Mouse (Mus musculus) spleen, adult 2 months (tissue): ENCODE results near the gene Adgrl3. TPM values are rescaled to one million over a fixed set of nuclear protein-coding genes. Genes with fewer than 3 reads are reported as not detected.

ENCODE experiments used
- DNase-seq, 2 experiments: peaks; one replicate each; pipeline versions ENCODE4 v3.0.0 to v3.0.0-alpha.2; 2012 to 2021; ENCODE audit warnings: low spot score in 2 of 2, low read depth in 1 of 2
- H3K27ac ChIP-seq: fragments of 200-500 bp; 2 replicates; pipeline ENCODE4 v1.5.1; 2012; ENCODE audit warnings: low read length, inconsistent platforms; ENCODE audit not compliant: insufficient read depth
- H3K27me3 ChIP-seq: fragments of 200-500 bp; 2 replicates; pipeline ENCODE4 v1.6.1; 2012; ENCODE audit warnings: mild to moderate bottlenecking, moderate library complexity, low read length, inconsistent platforms; ENCODE audit not compliant: control insufficient read depth, insufficient read depth
- H3K36me3 ChIP-seq: fragments of 200-500 bp; 2 replicates; pipeline ENCODE4 v1.6.1; 2012; ENCODE audit warnings: mild to moderate bottlenecking, low read length, inconsistent platforms; ENCODE audit not compliant: control insufficient read depth, insufficient read depth
- H3K4me1 ChIP-seq: fragments of 200-500 bp; 2 replicates; pipeline ENCODE4 v1.6.1; 2011; ENCODE audit warnings: inconsistent platforms; ENCODE audit not compliant: control insufficient read depth, insufficient read depth, insufficient read length
- H3K4me3 ChIP-seq: fragments of 200-500 bp; 2 replicates; pipeline ENCODE4 v1.5.1; 2011; ENCODE audit warnings: mild to moderate bottlenecking, inconsistent platforms; ENCODE audit not compliant: insufficient read depth, insufficient read length; ENCODE audit errors: extremely low read depth
- CTCF ChIP-seq: fragments of 200-500 bp; IDR thresholded peaks from 2 replicates; pipeline ENCODE4 v1.5.1; 2011; ENCODE audit warnings: mild to moderate bottlenecking, inconsistent platforms; ENCODE audit not compliant: insufficient read depth, insufficient read length, insufficient replicate concordance; ENCODE audit errors: extremely low read depth
- POLR2A ChIP-seq: fragments of 200-500 bp; IDR thresholded peaks from 2 replicates; pipeline ENCODE4 v1.6.1; 2011; ENCODE audit warnings: low read depth, low read length, inconsistent platforms
- WGBS: fragments of 180-500 bp; shearing (Covaris S2); methylation state at CpG from one replicate; pipeline ENCODE4 v1.1.7; 2018; 5-methylcytosine and 5-hydroxymethylcytosine counted together
- polyA plus RNA-seq: library from polyadenylated mRNA; depleted of rRNA; stranded (reverse); fragments of >200 nt; gene quantifications from 2 replicates; pipeline ENCODE4 v1.2.3, GENCODE M21; 2012

The Adgrl3 gene
- polyA plus RNA-seq, 1 experiment = 2.5 TPM

GRCm38 (mm10) chr5:81591481-81591880 lies 571.5 kb downstream of the Adgrl3 start:
- Histone ChIP-seq H3K4me3 (no peak overlapping the region), H3K4me1 (no peaks in the 10 kb centered on the region), H3K36me3 (no peaks in the 10 kb centered on the region), H3K27ac (no peak overlapping the region), H3K27me3 (no peaks in the 10 kb centered on the region)
- 57% methylated on average over 3 of the region's 3 CpGs for WGBS
- TF ChIP-seq POLR2A (no peak), CTCF (no peak)
- DNase-seq = no peak

GRCm38 (mm10) chr5:81593396-81593995 lies 573.6 kb downstream of the Adgrl3 start:
- Histone ChIP-seq H3K36me3 (no peaks in the 10 kb centered on the region), H3K27ac (no peak overlapping the region), H3K4me3 (no peak overlapping the region), H3K27me3 (no peaks in the 10 kb centered on the region), H3K4me1 (no peaks in the 10 kb centered on the region)
- TF ChIP-seq CTCF (no peak), POLR2A (no peak)
- DNase-seq = no peak
- WGBS = 85% methylated on average over 1 of the region's 1 CpGs

- DNase-seq = no peak
- no peaks in the 10 kb centered on the region for H3K4me1 ChIP-seq
Observed at GRCm38 (mm10) chr5:81598041-81598440, 578.1 kb downstream of the Adgrl3 start.

GRCm38 (mm10) chr5:81602889-81603288 lies 583.0 kb downstream of the Adgrl3 start:
- no peak for DNase-seq
- 99% methylated on average over 4 of the region's 4 CpGs for WGBS
- no peaks in the 10 kb centered on the region for H3K27me3 ChIP-seq
- H3K36me3 ChIP-seq = no peaks in the 10 kb centered on the region
- H3K4me3 ChIP-seq = no peak overlapping the region
- no peaks in the 10 kb centered on the region for H3K4me1 ChIP-seq
- TF ChIP-seq POLR2A (no peak), CTCF (no peak)
- no peak overlapping the region for H3K27ac ChIP-seq

More at GRCm38 (mm10) chr5:81598041-81598440, 578.1 kb downstream of the Adgrl3 start:
- TF ChIP-seq POLR2A (no peak), CTCF (no peak)
- 70% methylated on average over 6 of the region's 6 CpGs for WGBS
- no peak overlapping the region for H3K27ac ChIP-seq
- H3K36me3 ChIP-seq = no peaks in the 10 kb centered on the region
- H3K4me3 ChIP-seq = no peak overlapping the region
- no peaks in the 10 kb centered on the region for H3K27me3 ChIP-seq

GRCm38 (mm10) chr5:81605646-81606045 lies 585.7 kb downstream of the Adgrl3 start:
- H3K36me3 ChIP-seq = no peaks in the 10 kb centered on the region
- 89% methylated on average over 1 of the region's 1 CpGs for WGBS
- H3K4me3 ChIP-seq = no peak overlapping the region
- H3K4me1 ChIP-seq = no peaks in the 10 kb centered on the region
- no peaks in the 10 kb centered on the region for H3K27me3 ChIP-seq
- TF ChIP-seq POLR2A (no peak), CTCF (no peak)
- DNase-seq = no peak
- H3K27ac ChIP-seq = no peak overlapping the region

GRCm38 (mm10) chr5:81610223-81610622 lies 590.3 kb downstream of the Adgrl3 start:
- Histone ChIP-seq H3K36me3 (no peaks in the 10 kb centered on the region), H3K4me3 (no peak overlapping the region), H3K27ac (no peak overlapping the region), H3K27me3 (no peaks in the 10 kb centered on the region), H3K4me1 (no peaks in the 10 kb centered on the region)
- TF ChIP-seq CTCF (no peak), POLR2A (no peak)
- no peak for DNase-seq
- WGBS = 87% methylated on average over 5 of the region's 5 CpGs

- 80% methylated on average over 4 of the region's 4 CpGs for WGBS
- Histone ChIP-seq H3K4me1 (no peaks in the 10 kb centered on the region), H3K4me3 (no peak overlapping the region), H3K36me3 (no peaks in the 10 kb centered on the region), H3K27me3 (no peaks in the 10 kb centered on the region), H3K27ac (no peak overlapping the region)
- TF ChIP-seq POLR2A (no peak), CTCF (no peak)
- DNase-seq = no peak
Observed at GRCm38 (mm10) chr5:81614674-81615073, 594.7 kb downstream of the Adgrl3 start.

- WGBS = 43% methylated on average over 5 of the region's 5 CpGs
- H3K27me3 ChIP-seq = no peaks in the 10 kb centered on the region
Observed at GRCm38 (mm10) chr5:81621106-81621505, 601.2 kb downstream of the Adgrl3 start.

More at GRCm38 (mm10) chr5:81621106-81621505, 601.2 kb downstream of the Adgrl3 start:
- Histone ChIP-seq H3K36me3 (no peaks in the 10 kb centered on the region), H3K4me1 (no peaks in the 10 kb centered on the region), H3K27ac (no peak overlapping the region), H3K4me3 (no peak overlapping the region)
- TF ChIP-seq POLR2A (no peak), CTCF (no peak)
- no peak for DNase-seq
